In the genomic region with DNA sequence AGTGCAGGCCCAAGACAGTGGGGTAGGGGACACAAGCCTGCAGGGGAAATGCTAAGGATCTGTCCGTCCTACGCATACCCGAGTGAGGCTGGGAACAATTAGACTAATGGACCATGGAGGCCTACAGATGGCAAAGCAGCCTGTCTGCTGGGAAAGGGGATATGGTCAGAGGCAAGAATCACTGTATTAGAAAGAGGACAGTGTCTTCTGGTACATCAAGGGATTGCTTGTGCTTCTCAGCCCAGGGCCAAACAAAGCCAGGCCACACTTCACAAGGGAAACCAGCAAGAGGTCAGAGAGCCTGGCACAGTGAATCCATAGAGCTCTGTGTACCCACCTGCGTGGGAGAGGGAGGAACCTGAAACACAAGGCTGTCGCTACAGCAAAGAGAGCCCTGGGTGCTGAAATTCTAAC, we compare ENCODE assay signal across 11 mouse cellular contexts. TPM values are rescaled to one million over a fixed set of nuclear protein-coding genes. Genes with fewer than 3 reads are reported as not detected.
DNase-seq lines count a peak whose midpoint lies in the region; ATAC-seq and TF ChIP-seq lines count a peak whose summit lies in the region.
"Had no signal": no experiment of that assay in that cellular context is flagged by ENCODE, and none has a peak within 500 bp of the region (broad histone marks: within the 10 kb centered on the region; RNA-seq: fewer than 3 reads in every experiment).

No protein-coding gene starts in this region.

- no peak for TF ChIP-seq EP300 in liver, postnatal 0 days (IDR thresholded peaks at IDR 0.05; ENCODE audit: low read depth)

- H3K9me3 ChIP-seq in heart, embryonic 15.5 days (replicated peaks), result no peaks in the 10 kb centered on the region
- no peaks in the 10 kb centered on the region for H3K9me3 ChIP-seq in embryonic facial prominence, embryonic 12.5 days
- no peaks in the 10 kb centered on the region for H3K9me3 ChIP-seq in midbrain, embryonic 14.5 days (ENCODE audit: control insufficient read depth, low read length)
- H3K9me3 ChIP-seq in liver, postnatal 0 days (ENCODE audit: low read length), result no peaks in the 10 kb centered on the region
- H3K9me3 ChIP-seq: forebrain, embryonic 12.5 days had no signal

- no peak for ATAC-seq in heart, embryonic 15.5 days (replicated peaks; ENCODE audit: insufficient number of reproducible peaks, insufficient read depth, low FRiP score, low read depth)
- ATAC-seq in embryonic facial prominence, embryonic 12.5 days (ENCODE audit: insufficient number of reproducible peaks, insufficient read depth, low FRiP score, low TSS enrichment), result no peak
- ATAC-seq in midbrain, embryonic 14.5 days (ENCODE audit: low FRiP score, low TSS enrichment), result no peak
- no peak for ATAC-seq in liver, postnatal 0 days
- no peak for ATAC-seq in megakaryocyte-erythroid progenitor cell, adult 5-6 weeks (replicated peaks; ENCODE audit: low FRiP score, low TSS enrichment, poor library complexity, severe bottlenecking)
- ATAC-seq in CD4-positive, CD25-positive, alpha-beta regulatory T cell, adult 4 months, result no peak

- DNase-seq in heart, postnatal 10 days, result no peak
- peak; percentile 57 for DNase-seq in brain, adult 2 months (ENCODE audit: low read depth, low spot score)
- no peak for DNase-seq in midbrain, embryonic 14.5 days
- no peak for DNase-seq in liver, postnatal 0 days
- DNase-seq: adrenal gland, postnatal 10 days had no signal

- no peak overlapping the region for H3K4me3 ChIP-seq in heart, embryonic 15.5 days
- no peak overlapping the region for H3K4me3 ChIP-seq in embryonic facial prominence, embryonic 12.5 days
- no peak overlapping the region for H3K4me3 ChIP-seq in midbrain, embryonic 14.5 days (replicated peaks; ENCODE audit: low read depth, low read length)
- no peak overlapping the region for H3K4me3 ChIP-seq in liver, postnatal 0 days (ENCODE audit: low read depth, low read length)
- H3K4me3 ChIP-seq: forebrain, embryonic 12.5 days had no signal

- no peaks in the 10 kb centered on the region for H3K27me3 ChIP-seq in heart, embryonic 15.5 days
- no peaks in the 10 kb centered on the region for H3K27me3 ChIP-seq in embryonic facial prominence, embryonic 12.5 days
- H3K27me3 ChIP-seq in midbrain, embryonic 14.5 days (ENCODE audit: control insufficient read depth, insufficient read depth, low read length), result no peaks in the 10 kb centered on the region
- H3K27me3 ChIP-seq in liver, postnatal 0 days (ENCODE audit: insufficient read depth, low read length), result no peaks in the 10 kb centered on the region
- H3K27me3 ChIP-seq: forebrain, embryonic 12.5 days had no signal

- H3K4me2 ChIP-seq in heart, embryonic 15.5 days, result no peak overlapping the region
- 0 out of 2 replicates have a peak overlapping the region, but pooled peaks have one; percentile 23 for H3K4me2 ChIP-seq in embryonic facial prominence, embryonic 12.5 days (replicated peaks)
- H3K4me2 ChIP-seq in midbrain, embryonic 14.5 days (ENCODE audit: low read length), result no peak overlapping the region
- no peak overlapping the region for H3K4me2 ChIP-seq in liver, postnatal 0 days (ENCODE audit: low read depth, low read length)
- H3K4me2 ChIP-seq: forebrain, embryonic 12.5 days had no signal

- no peak for TF ChIP-seq CTCF in liver, postnatal 0 days (IDR thresholded peaks at IDR 0.05; ENCODE audit: low read depth)

- intact Hi-C loops in heart, postnatal 10 days (cut with DNase I), result no loop called here

- 78% methylated on average over 5 of the region's 5 CpGs for WGBS in heart, embryonic 15.5 days
- 15% methylated on average over 5 of the region's 5 CpGs for WGBS in embryonic facial prominence, embryonic 12.5 days
- WGBS in midbrain, embryonic 14.5 days, result 9% methylated on average over 5 of the region's 5 CpGs
- WGBS in liver, postnatal 0 days (ENCODE audit: insufficient replicate concordance), result 84% methylated on average over 5 of the region's 5 CpGs

- no peak overlapping the region for H3K9ac ChIP-seq in heart, embryonic 15.5 days
- H3K9ac ChIP-seq in embryonic facial prominence, embryonic 12.5 days, result no peak overlapping the region
- no peak overlapping the region; the same call in 1 of the 2 replicates for H3K9ac ChIP-seq in midbrain, embryonic 14.5 days (replicated peaks; ENCODE audit: low read length)
- H3K9ac ChIP-seq in liver, postnatal 0 days (replicated peaks), result no peak overlapping the region
- H3K9ac ChIP-seq: forebrain, embryonic 12.5 days had no signal

- H3K4me1 ChIP-seq in heart, embryonic 15.5 days (replicated peaks), result peaks cover 13% of the 10 kb centered on the region
- peaks cover 18% of the 10 kb centered on the region for H3K4me1 ChIP-seq in embryonic facial prominence, embryonic 12.5 days
- H3K4me1 ChIP-seq in midbrain, embryonic 14.5 days (ENCODE audit: control insufficient read depth, insufficient read depth, low read length), result peaks cover 16% of the 10 kb centered on the region
- 0 out of 2 replicates have a peak, but pooled peaks cover 4% of the 10 kb centered on the region for H3K4me1 ChIP-seq in liver, postnatal 0 days (ENCODE audit: insufficient read depth)

- H3K36me3 ChIP-seq in heart, embryonic 15.5 days, result no peaks in the 10 kb centered on the region
- H3K36me3 ChIP-seq in embryonic facial prominence, embryonic 12.5 days, result no peaks in the 10 kb centered on the region
- H3K36me3 ChIP-seq in midbrain, embryonic 14.5 days (ENCODE audit: control insufficient read depth, insufficient read depth, low read length), result no peaks in the 10 kb centered on the region
- H3K36me3 ChIP-seq in liver, postnatal 0 days (replicated peaks; ENCODE audit: insufficient read depth, low read length), result no peaks in the 10 kb centered on the region
- H3K36me3 ChIP-seq: forebrain, embryonic 12.5 days had no signal

- 0 out of 2 replicates have a peak overlapping the region, but pooled peaks have one; percentile 7 for H3K27ac ChIP-seq in heart, embryonic 15.5 days
- H3K27ac ChIP-seq in embryonic facial prominence, embryonic 12.5 days, result no peak overlapping the region
- H3K27ac ChIP-seq in midbrain, embryonic 14.5 days (replicated peaks; ENCODE audit: low read depth, low read length), result peak overlapping the region; percentile 66
- H3K27ac ChIP-seq in liver, postnatal 0 days (ENCODE audit: low read depth), result no peak overlapping the region
- H3K27ac ChIP-seq: forebrain, embryonic 12.5 days had no signal

RNA-seq across cellular contexts. Expression of a gene that starts 0.6 kb away (rescaled TPM):
- polyA plus RNA-seq in heart, embryonic 15.5 days (2015; fragmentation: Nextera tagmentation; extraction: Ambion mirVana), result 0.10 TPM in 1 of 2 replicates, not detected in the other
- total RNA-seq in heart, postnatal 10 days (2021), result under 1 TPM; 0.15 to 0.19 TPM
- 0.14 TPM in 1 of 2 replicates, not detected in the other for polyA plus RNA-seq in embryonic facial prominence, embryonic 12.5 days (2016; fragmentation: Nextera tagmentation; extraction: Ambion mirVana)
- 0.12 TPM in 2 replicates for polyA plus RNA-seq in midbrain, embryonic 14.5 days (2014; fragmentation: Nextera tagmentation; extraction: Ambion mirVana)
- not detected in 2 replicates for polyA plus RNA-seq in liver, postnatal 0 days (2015; fragmentation: Nextera tagmentation; extraction: Ambion mirVana)
- not detected in 2 replicates for total RNA-seq in megakaryocyte-erythroid progenitor cell, adult 5-6 weeks (2014; fragmentation: Nextera tagmentation)
- not detected in 2 replicates for total RNA-seq in megakaryocyte-erythroid progenitor cell, adult 5-6 weeks (2017)
- polyA plus RNA-seq in CD4-positive, CD25-positive, alpha-beta regulatory T cell, adult 4 months (2017; shearing (Covaris generic)), result not detected
- polyA plus RNA-seq: heart, embryonic 16.5 days had no signal

RNA-seq across cellular contexts. Expression of a gene that starts 29.2 kb away (rescaled TPM):
- polyA plus RNA-seq in heart, embryonic 15.5 days (2015; fragmentation: Nextera tagmentation; extraction: Ambion mirVana), result 154 and 159 TPM in 2 replicates
- 100 to 1,000 TPM; 106 to 111 TPM for total RNA-seq in heart, postnatal 10 days (2021)
- 208 and 216 TPM in 2 replicates for polyA plus RNA-seq in embryonic facial prominence, embryonic 12.5 days (2016; fragmentation: Nextera tagmentation; extraction: Ambion mirVana)
- polyA plus RNA-seq in midbrain, embryonic 14.5 days (2014; fragmentation: Nextera tagmentation; extraction: Ambion mirVana), result 283 and 291 TPM in 2 replicates
- 84.0 and 93.8 TPM in 2 replicates for polyA plus RNA-seq in liver, postnatal 0 days (2015; fragmentation: Nextera tagmentation; extraction: Ambion mirVana)
- 93.1 and 132 TPM in 2 replicates for total RNA-seq in megakaryocyte-erythroid progenitor cell, adult 5-6 weeks (2014; fragmentation: Nextera tagmentation)
- total RNA-seq in megakaryocyte-erythroid progenitor cell, adult 5-6 weeks (2017), result 94.5 and 99.9 TPM in 2 replicates
- polyA plus RNA-seq in CD4-positive, CD25-positive, alpha-beta regulatory T cell, adult 4 months (2017; shearing (Covaris generic)), result 10 to 100 TPM; 24.0 to 50.2 TPM

Comparison
In these comparisons a context has a peak if more than half of its experiments do, and no peak if none do; other contexts are left out.
1. H3K27ac ChIP-seq: peak in heart, embryonic 15.5 days (single experiment) and midbrain, embryonic 14.5 days (single experiment); none in embryonic facial prominence, embryonic 12.5 days (single experiment) and liver, postnatal 0 days (single experiment).